Mouse (Mus musculus) left cerebral cortex, postnatal 14 days (tissue): ENCODE measurements around the gene Dtx4. TPM values are rescaled to one million over a fixed set of nuclear protein-coding genes. Genes with fewer than 3 reads are reported as not detected.

Experiments
- DNase-seq, 2 experiments: peaks; one replicate each; pipeline ENCODE4 v3.0.0; 2021 to 2022; ENCODE audit warnings: low spot score in 2 of 2, mixed read lengths in 1 of 2
- intact Hi-C: fragments of 180-260 bp; cut with DNase I; formaldehyde crosslinking; loops from one replicate; pipeline ENCODE4 v1.15.1; 2025
- total RNA-seq, 2 experiments: library from RNA; stranded (reverse); gene quantifications; 2 replicates each; pipeline ENCODE4 v1.2.3; 2021

Dtx4 gene
- total RNA-seq, 2 experiments from 2014 or later: 46.5 to 52.1 TPM

DNA sequence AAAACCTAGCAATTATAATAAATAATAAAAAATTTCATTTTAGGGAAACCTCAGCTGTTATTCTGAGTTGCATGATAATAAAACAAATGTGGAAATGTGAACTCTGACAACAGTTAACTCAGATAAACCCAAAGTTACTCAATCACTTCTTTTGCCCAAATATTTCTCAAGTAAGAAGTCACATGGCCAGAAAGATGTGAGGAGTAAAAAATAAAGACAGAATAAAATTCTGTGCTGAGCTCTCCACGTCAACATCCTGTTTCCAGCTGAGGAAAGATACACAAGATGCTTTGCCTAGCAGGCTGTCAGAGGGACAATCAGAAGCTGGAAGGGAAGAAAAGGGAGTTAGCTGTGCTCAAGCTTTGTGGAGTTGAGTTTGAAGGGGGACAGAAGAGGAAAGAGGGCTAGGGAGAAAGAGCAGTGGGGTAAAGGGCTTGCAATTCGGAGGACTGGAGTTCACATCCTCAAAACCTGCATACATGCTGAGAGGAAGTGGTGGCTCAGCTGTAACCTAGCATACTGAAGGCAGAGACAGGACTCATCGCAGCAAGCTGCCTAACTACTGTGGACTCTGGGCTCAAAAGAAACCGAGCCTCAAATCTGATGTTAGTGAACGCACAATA, 61.0 kb downstream of the Dtx4 start:
- DNase-seq: no peak
- intact Hi-C loops: no loop called here

- intact Hi-C loops: no loop called here
- DNase-seq: no peak
These were observed 61.7 kb downstream of the Dtx4 start for GRCm38 (mm10) chr19:12439581-12439980.

DNA sequence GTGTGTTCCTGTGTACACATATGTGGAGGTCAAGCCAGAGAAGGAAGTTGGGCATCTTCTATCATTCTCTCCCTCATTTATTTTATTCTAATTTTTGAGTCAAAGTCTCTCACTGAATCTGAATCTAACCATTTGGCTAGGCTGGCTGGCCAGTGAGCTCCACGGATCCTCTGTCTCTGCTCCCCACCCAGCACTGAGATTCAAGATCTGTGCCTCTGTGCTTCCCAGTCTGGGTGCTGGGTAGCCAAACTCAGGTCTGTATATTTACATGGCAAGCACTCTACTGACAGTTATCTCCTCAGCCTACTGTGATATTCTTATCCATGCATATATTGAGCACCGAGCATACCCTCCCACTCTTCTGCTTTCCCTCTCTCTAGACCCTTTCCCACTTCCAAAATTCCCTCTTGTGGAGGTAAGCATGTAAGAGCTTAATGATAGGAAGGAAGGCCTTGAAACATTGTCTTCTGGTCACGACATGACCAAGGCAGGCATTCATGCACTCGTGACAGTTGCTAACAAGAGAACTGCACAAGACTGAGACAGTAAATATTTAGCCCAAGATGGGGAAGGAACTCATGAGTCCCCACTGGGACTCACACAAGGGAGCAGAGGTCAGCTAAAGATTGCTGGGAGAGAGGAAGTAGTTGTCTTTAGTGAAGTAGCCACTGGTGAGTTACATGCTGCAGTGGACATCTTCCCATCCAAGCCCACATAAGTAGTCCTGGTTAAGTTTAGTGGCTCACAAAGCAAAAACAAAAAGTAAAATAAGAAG, 65.3 kb downstream of the Dtx4 start:
- intact Hi-C loops: no loop called here

GRCm38 (mm10) chr19:12435011-12435416, 66.2 kb downstream of the Dtx4 start:
- peak in 1 of 2 experiments; percentile 31 for DNase-seq
- intact Hi-C loops: no loop called here

More for the DNA sequence above, 65.3 kb downstream of the Dtx4 start:
- DNase-seq: no peak

GRCm38 (mm10) chr19:12433033-12433432, 68.2 kb downstream of the Dtx4 start:
- peak in 1 of 2 experiments; percentile 58 for DNase-seq
- intact Hi-C loops: loop anchor here (5.0 kb wide), 1 partner anchor 69 kb away; the partner anchor contains the start of gene Dtx4

DNA sequence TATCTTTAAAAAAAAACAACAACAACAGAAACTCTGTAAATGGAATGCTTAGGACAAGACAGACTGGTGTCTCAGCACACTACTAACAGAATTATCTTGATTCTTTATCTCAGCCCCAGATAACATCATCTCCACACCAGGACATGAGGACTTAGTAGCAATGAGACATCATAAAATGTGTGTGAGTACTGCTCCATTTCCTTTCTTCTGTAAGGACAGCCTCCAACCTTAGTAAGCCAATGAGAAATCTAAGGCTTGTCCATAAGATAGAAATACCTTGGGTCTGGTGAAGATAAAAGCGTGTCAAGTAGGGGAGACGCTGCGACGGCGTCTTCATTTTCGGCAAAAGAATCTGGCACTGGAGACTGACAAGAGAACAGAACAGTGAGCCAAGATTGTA, 73.6 kb downstream of the Dtx4 start, which contains the start of gene Pfpl:
Gene Pfpl (plus strand): TSS at position 301 of the 400 bp plus-strand sequence.
- DNase-seq: no peak
- intact Hi-C loops: no loop called here

- no peak for DNase-seq
- intact Hi-C loops: no loop called here
These were observed 74.2 kb downstream of the Dtx4 start for GRCm38 (mm10) chr19:12427101-12427500.

- no peak for DNase-seq
- intact Hi-C loops: no loop called here
These were observed 79.6 kb downstream of the Dtx4 start for GRCm38 (mm10) chr19:12421680-12422079.

- intact Hi-C loops: no loop called here
- DNase-seq: no peak
These were observed 80.7 kb downstream of the Dtx4 start for GRCm38 (mm10) chr19:12420555-12420954.

DNA sequence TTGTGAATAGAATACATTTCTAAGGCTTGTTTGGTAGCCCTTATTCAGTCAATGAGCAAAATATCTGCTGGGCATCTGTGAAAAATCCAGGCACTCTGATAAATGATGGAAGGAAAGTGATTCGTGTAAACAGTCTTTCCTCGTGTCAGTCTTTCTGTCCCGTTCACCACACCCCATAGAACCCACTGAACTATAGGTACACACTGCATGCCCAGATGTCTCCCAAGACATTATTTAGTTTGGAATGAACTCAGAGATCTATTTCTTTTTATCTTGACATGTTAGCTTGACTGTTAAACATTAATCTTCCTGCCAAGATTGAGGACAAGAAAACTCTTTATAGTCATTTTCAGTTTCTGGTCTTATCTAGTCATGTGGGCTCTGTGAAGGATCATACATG, 82.9 kb downstream of the Dtx4 start:
- DNase-seq: no peak
- intact Hi-C loops: no loop called here

- DNase-seq: no peak
- intact Hi-C loops: no loop called here
These were observed 83.9 kb downstream of the Dtx4 start, which contains the start of gene Olfr1441 for GRCm38 (mm10) chr19:12417361-12417760. Olfr1441 (plus strand) TSS chr19:12417433.

Other genes with a start within 250 kb of the Dtx4 start
- gene Olfr235, start 240.4 kb downstream of the Dtx4 start, total RNA-seq: not detected
- not detected for gene Olfr1434, start 221.6 kb downstream of the Dtx4 start, total RNA-seq
- gene Olfr1436, start 202.3 kb downstream of the Dtx4 start, total RNA-seq: not detected
- gene Olfr1437, start 176.4 kb downstream of the Dtx4 start, total RNA-seq: not detected
- not detected for gene Olfr1438-ps1, start 165.5 kb downstream of the Dtx4 start, total RNA-seq
- not detected for gene Olfr1440, start 114.2 kb downstream of the Dtx4 start, total RNA-seq
- not detected for gene Olfr1441, start 84.0 kb downstream of the Dtx4 start, total RNA-seq
- not detected for gene Pfpl, start 73.5 kb downstream of the Dtx4 start, total RNA-seq
- gene Mpeg1, start 40.7 kb downstream of the Dtx4 start, total RNA-seq: 1 to 10 TPM; 5.0 to 6.2 TPM
- gene Fam111a, start 44.3 kb upstream of the Dtx4 start, total RNA-seq: 1 to 10 TPM; 1.9 to 2.7 TPM
- gene Gm4952, start 98.5 kb upstream of the Dtx4 start, total RNA-seq: under 1 TPM in 1 of 2 experiments, not detected in 1; 0.44 TPM
- gene Glyat, start 131.9 kb upstream of the Dtx4 start, total RNA-seq: not detected
- not detected for gene Olfr1442, start 169.0 kb upstream of the Dtx4 start, total RNA-seq
- not detected for gene Olfr1443, start 176.7 kb upstream of the Dtx4 start, total RNA-seq
- gene Keg1, start 194.3 kb upstream of the Dtx4 start, total RNA-seq: not detected